Mouse (Mus musculus) erythroblast, adult 5-6 weeks (primary cell): ENCODE data around the gene Tmem214. TPM values are rescaled to one million over a fixed set of nuclear protein-coding genes. Genes with fewer than 3 reads are reported as not detected.

Experiments
- ATAC-seq: replicated peaks from 2 replicates; pipeline ENCODE4 v1.8.0; 2016; ENCODE audit warnings: moderate number of reproducible peaks, mild to moderate bottlenecking, moderate TSS enrichment, inconsistent platforms; ENCODE audit not compliant: poor library complexity, low FRiP score, severe bottlenecking
- total RNA-seq, 2 experiments: library from RNA; stranded (forward) in 1 of 2; stranded (reverse) in 1 of 2; fragments of 150-400 nt in 1 of 2; fragments of 200-764, 138-1000 nt in 1 of 2; gene quantifications; 2 replicates each; pipeline versions ENCODE4 v1.2.3 to v1.2.4; 2015 to 2017; ENCODE audit warnings: low replicate concordance in 2 of 2

The Tmem214 gene
- total RNA-seq (2015; ENCODE audit: low replicate concordance) (6.5 and 9.6 TPM in 2 replicates), total RNA-seq (2017; ENCODE audit: low replicate concordance) (4.7 and 7.0 TPM in 2 replicates)

DNA sequence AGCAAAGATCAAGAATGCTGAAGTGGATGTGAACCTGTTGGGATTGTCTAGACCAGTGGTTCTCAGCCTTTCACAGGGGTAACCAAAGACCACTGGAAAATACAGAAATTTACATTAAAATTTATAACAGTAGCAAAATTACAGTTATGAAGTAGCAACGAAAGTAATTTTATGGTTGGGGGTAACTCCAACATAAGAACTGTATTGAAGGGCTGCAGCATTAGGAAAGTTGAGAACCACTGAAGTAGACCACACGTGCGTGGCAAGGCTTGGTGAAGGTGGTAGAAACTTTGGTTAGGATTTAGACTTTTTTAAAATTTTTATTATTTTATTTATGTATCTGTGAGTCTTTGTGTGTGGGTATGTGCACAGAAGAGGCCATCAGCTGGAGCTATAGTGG is at the start of gene Tmem214:
Gene Tmem214, plus strand, starts transcription at position 301 of the 400 bp plus-strand sequence.
- ATAC-seq: no peak

GRCm38 (mm10) chr5:30818758-30819309 is 49.0 kb upstream of the Tmem214 start:
- ATAC-seq: no peak

DNA sequence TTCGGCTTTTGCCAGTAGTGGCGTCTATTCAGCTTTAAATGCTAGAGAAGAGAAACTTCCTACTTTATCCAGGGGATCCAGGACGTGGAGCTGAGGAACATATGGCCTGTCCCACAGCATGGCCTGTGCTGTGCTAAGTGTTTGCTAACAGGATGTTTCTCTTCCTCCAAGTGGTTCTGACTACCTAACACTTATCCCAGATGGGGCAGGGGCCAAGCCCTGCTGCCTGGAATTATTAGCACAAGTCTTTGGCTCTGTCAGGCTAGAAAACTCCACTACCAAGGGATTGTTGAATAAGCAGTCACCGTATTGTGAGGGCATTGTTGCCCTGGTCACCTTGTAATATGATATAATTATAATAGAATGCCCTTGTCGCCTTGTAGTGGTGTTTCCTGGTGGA is 45.1 kb upstream of the Tmem214 start:
- no peak for ATAC-seq

DNA sequence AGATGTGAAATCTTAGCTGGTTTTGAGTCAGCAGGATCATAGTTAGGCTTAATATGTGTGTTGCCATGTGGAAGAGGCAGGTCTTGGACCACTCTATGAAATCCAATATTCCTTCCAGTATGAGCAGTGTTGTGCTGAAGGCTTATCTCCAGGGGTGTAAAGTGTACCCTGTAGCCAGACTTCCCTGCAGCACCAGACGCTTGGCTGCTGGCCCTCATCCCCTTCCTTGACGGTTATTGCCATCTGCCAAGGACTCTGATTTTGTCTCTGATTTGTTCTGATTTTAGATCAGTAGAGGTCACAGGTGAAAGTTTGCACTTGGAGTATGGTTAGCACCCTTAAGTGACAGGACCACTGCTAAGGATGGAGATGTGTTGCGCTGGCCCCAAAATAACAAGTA is 44.7 kb upstream of the Tmem214 start:
- no peak for ATAC-seq

- ATAC-seq: no peak
Observed at GRCm38 (mm10) chr5:30824124-30824988, 43.5 kb upstream of the Tmem214 start.

- ATAC-seq: no peak
Observed at GRCm38 (mm10) chr5:30825166-30825565, 42.6 kb upstream of the Tmem214 start.

- ATAC-seq: no peak
Observed at GRCm38 (mm10) chr5:30825821-30826220, 42.0 kb upstream of the Tmem214 start.

GRCm38 (mm10) chr5:30833416-30833815 is 34.4 kb upstream of the Tmem214 start:
- no peak for ATAC-seq

DNA sequence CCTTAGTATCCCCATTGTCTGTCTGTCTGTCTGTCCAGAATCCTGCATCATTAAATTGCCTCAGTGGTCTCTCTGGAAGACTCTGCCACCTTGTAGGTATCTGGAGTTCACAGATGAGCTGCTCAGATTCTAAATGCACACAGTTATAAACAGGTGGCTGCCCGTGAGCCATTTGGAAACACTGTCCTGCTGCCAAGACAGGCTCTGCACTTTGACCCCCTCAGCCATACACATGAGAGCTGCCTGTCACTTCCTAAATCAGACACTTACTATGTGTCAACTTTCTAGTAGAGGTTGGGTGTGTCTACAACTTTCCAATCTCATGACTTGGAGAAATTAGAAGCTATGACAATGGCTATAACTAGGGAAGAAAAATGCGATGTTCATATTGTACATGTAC is 28.1 kb upstream of the Tmem214 start:
- no peak for ATAC-seq

DNA sequence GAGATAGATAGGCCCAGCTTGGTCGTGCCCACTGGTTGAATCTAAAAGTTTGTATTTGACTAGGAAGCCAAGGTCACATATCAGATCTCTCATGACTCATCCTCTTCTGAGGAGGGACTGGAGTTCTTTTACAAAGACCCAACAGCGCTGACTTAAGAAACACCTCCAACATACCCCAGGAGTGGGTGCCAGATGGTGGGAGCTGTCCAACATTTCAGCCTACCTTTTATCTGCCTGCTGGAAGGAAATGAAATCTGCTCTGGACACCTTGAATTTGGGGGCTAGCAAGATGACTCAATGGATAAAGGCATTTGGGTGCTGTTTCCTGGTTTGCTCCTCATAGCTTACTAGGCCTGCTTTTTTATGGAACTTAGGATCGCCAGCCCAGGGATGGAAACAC is 25.9 kb upstream of the Tmem214 start:
- no peak for ATAC-seq

DNA sequence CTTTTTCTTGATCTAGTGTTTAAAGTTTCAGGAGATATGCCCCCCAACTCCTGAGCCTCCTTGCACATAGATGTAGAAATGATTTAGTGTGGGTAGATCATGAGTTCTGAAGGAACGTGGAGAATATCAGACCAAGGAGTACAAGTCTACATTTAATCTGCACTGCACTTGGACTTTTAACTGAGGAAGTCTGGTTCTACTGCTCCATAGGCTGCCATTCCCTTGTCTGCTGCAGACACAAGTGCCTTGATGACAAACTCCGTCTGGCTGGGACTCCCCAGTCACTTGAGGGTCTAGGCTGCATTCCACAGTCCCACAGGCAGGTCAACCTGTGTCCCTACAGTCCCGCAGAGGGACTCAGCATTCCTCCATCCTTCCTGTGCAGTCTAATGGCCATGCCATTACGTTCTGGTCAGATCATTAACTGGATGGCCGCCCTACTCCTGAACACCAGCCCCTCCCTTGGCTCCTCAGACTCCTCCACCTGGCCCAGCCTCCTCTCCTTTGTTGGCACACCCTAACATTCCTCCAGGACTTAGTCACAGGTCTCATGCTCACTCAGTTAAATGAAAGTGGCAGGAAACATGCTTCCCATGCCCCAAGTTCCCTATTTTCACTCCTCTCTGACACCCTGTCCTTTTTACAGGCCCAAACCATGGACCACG is 17.8 kb upstream of the Tmem214 start:
- no peak for ATAC-seq

- ATAC-seq: no peak
Observed at GRCm38 (mm10) chr5:30850556-30850925, 17.3 kb upstream of the Tmem214 start.

GRCm38 (mm10) chr5:30853522-30853921 is 14.3 kb upstream of the Tmem214 start:
- ATAC-seq: no peak

- ATAC-seq: no peak
Observed at GRCm38 (mm10) chr5:30855674-30856073, 12.1 kb upstream of the Tmem214 start.

DNA sequence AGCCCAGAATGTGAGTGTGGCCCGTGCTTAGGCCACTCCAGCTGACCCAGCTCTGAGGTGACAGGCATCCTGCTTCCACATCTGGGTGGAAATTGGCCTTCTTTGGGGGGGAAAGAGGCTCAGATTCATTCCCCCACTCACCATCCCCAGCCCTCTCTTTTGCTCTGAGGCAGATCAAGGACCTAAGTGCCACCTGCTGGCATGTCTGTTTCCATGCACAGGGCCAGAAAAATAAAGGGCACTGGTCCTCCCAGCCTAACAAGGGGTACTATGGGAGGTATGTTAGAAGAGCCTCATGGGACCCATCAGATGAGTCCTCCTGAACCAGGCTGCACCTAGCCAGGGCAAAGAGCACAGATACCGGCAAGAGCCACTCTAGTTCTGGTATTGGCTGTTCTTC is 11.7 kb upstream of the Tmem214 start:
- no peak for ATAC-seq

DNA sequence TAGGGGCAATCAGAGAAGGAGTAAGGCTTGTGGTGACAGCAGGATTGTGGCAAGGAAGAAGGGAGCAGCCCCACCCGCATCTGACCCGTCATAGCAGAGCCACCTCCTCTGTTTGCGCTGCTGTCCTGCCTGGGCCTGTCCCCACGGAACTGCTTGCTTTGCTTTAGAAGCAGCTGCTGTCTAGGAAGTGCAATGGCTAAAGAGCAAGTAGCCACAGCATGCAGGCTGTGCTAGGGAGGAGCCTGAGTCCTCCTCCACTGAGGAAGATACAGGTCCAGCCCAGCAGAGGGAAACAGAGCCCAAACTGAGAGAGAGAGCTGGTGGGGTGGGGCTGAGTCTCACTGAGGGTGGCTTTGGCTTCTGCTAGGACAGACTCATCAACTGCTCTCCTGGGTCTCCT is 4.0 kb upstream of the Tmem214 start:
- no peak for ATAC-seq

DNA sequence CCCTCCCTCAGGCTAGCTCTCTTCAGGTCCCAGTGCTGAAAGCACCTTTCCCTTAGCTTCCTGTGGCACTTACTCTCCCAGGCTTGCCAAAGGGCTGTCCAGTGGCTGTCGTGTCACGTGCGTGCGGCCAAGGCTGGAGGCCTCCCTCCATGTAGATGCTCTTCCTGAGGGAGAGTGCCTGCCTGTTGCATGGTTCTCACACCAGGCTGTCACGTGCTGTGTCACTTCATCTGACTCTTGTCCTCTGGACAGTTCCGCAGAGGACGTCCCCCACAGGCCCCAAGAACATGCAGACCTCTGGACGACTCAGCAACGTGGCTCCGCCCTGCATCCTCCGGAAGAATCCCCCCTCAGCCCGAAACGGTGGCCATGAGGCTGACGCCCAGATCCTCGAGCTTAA is 3.5 kb upstream of the Tmem214 start:
- no peak for ATAC-seq

- ATAC-seq: no peak
Observed at GRCm38 (mm10) chr5:30866871-30867270, 941 bp upstream of the Tmem214 start.

- no peak for ATAC-seq
Observed at GRCm38 (mm10) chr5:30868981-30869380, 1.2 kb downstream of the Tmem214 start.

DNA sequence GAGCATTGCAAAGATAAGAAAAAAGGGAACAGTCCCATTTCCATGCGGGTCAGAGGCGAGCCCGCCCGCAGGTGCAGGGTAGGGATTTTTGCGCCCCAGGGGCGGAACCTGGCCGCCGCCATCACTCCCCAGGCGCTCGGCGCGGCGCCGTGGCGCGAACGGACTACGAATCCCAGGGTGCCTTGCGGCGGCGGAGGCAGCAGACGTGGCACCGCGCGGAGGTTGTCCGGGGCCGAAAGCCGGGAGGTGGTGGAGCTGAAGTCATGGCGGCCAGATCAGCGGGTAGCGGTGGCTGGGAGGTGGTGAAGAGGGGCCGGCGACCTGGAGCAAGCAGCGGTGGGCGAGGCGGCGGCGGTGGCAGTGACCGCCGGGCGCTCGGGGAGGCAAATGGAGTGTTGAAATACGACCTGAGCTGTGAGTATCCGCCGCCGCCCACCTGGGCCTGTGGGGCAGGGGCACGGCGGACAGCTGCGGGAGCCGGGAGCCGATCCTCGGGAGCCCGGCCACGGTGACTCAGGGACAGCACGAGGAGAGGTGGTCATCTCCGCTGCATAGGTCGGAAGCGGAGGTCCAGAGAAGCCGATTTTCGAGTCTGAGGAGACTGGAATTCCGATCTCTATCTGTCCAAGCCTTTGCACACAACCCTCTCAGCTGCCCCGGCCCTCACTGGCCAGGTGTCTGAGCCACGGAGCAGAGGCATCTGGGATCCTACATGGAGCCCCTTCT is 1.8 kb downstream of the Tmem214 start:
- ATAC-seq: peak; percentile 96

GRCm38 (mm10) chr5:30870131-30870406 is 2.3 kb downstream of the Tmem214 start:
- ATAC-seq: no peak
